Mouse (Mus musculus): Measurements from ENCODE around the gene Invs. TPM values are rescaled to one million over a fixed set of nuclear protein-coding genes. Genes with fewer than 3 reads are reported as not detected.

Invs gene
- polyA plus RNA-seq, 1 experiment from 2014 or later, result 7.7 TPM

- H3K9ac ChIP-seq (replicated peaks), result no peak overlapping the region
- no peak for ATAC-seq
- H3K36me3 ChIP-seq, result no peaks in the 10 kb centered on the region
- 0 out of 2 replicates have a peak, but pooled peaks cover 4% of the 10 kb centered on the region for H3K4me1 ChIP-seq (replicated peaks)
- no peak overlapping the region for H3K4me2 ChIP-seq (replicated peaks)
- no peaks in the 10 kb centered on the region for H3K27me3 ChIP-seq
- no peak overlapping the region for H3K27ac ChIP-seq
- no peaks in the 10 kb centered on the region for H3K9me3 ChIP-seq
- 90% methylated on average over 8 of the region's 8 CpGs for WGBS
- no peak overlapping the region for H3K4me3 ChIP-seq (replicated peaks)
Measured at GRCm38 (mm10) chr4:48413473-48413872, 133.9 kb downstream of the Invs start.

- H3K9ac ChIP-seq (replicated peaks), result no peak overlapping the region
- no peak overlapping the region for H3K4me3 ChIP-seq (replicated peaks)
- no peaks in the 10 kb centered on the region for H3K27me3 ChIP-seq
- H3K36me3 ChIP-seq, result peaks cover 5% of the 10 kb centered on the region; the same call in 1 of the 2 replicates
- no peak overlapping the region for H3K27ac ChIP-seq
- H3K4me1 ChIP-seq (replicated peaks), result 0 out of 2 replicates have a peak, but pooled peaks cover 4% of the 10 kb centered on the region
- H3K9me3 ChIP-seq, result no peaks in the 10 kb centered on the region
- no peak overlapping the region for H3K4me2 ChIP-seq (replicated peaks)
- 85% methylated on average over 10 of the region's 10 CpGs for WGBS
- no peak for ATAC-seq
Measured at GRCm38 (mm10) chr4:48415838-48416335, 136.3 kb downstream of the Invs start.

- no peak overlapping the region for H3K9ac ChIP-seq (replicated peaks)
- H3K4me2 ChIP-seq (replicated peaks), result no peak overlapping the region
- H3K9me3 ChIP-seq, result no peaks in the 10 kb centered on the region
- peaks cover 21% of the 10 kb centered on the region for H3K36me3 ChIP-seq
- H3K4me3 ChIP-seq (replicated peaks), result no peak overlapping the region
- no peak overlapping the region for H3K27ac ChIP-seq
- H3K27me3 ChIP-seq, result no peaks in the 10 kb centered on the region
- H3K4me1 ChIP-seq (replicated peaks), result 0 out of 2 replicates have a peak, but pooled peaks cover 4% of the 10 kb centered on the region
- 92% methylated on average over 8 of the region's 8 CpGs for WGBS
- ATAC-seq, result no peak
Measured at GRCm38 (mm10) chr4:48418831-48419468, 139.4 kb downstream of the Invs start.

- ATAC-seq, result no peak
- Histone ChIP-seq H3K36me3 (peaks cover 21% of the 10 kb centered on the region), H3K27ac (no peak overlapping the region), H3K9me3 (no peaks in the 10 kb centered on the region), H3K4me2 (replicated peaks) (no peak overlapping the region), H3K4me1 (replicated peaks) (no peaks in the 10 kb centered on the region), H3K4me3 (replicated peaks) (no peak overlapping the region), H3K27me3 (no peaks in the 10 kb centered on the region), H3K9ac (replicated peaks) (no peak overlapping the region)
- 95% methylated on average over 1 of the region's 1 CpGs for WGBS
Measured at GRCm38 (mm10) chr4:48422633-48423032, 143.1 kb downstream of the Invs start.

- Histone ChIP-seq H3K27ac (no peak overlapping the region), H3K9me3 (no peaks in the 10 kb centered on the region), H3K9ac (replicated peaks) (no peak overlapping the region), H3K4me1 (replicated peaks) (peaks cover 4% of the 10 kb centered on the region; the same call in 1 of the 2 replicates), H3K4me3 (replicated peaks) (no peak overlapping the region), H3K27me3 (no peaks in the 10 kb centered on the region), H3K36me3 (peaks cover 26% of the 10 kb centered on the region), H3K4me2 (replicated peaks) (no peak overlapping the region)
- 57% methylated on average over 2 of the region's 2 CpGs for WGBS
- ATAC-seq, result no peak
Measured at GRCm38 (mm10) chr4:48423738-48424137, 144.2 kb downstream of the Invs start.

- H3K4me2 ChIP-seq (replicated peaks), result no peak overlapping the region
- H3K27me3 ChIP-seq, result no peaks in the 10 kb centered on the region
- no peaks in the 10 kb centered on the region for H3K9me3 ChIP-seq
- H3K4me3 ChIP-seq (replicated peaks), result no peak overlapping the region
- H3K27ac ChIP-seq, result no peak overlapping the region
- no peak for ATAC-seq
- no peak overlapping the region for H3K9ac ChIP-seq (replicated peaks)
- WGBS, result 71% methylated on average over 3 of the region's 3 CpGs
- peaks cover 4% of the 10 kb centered on the region; the same call in 1 of the 2 replicates for H3K4me1 ChIP-seq (replicated peaks)
- H3K36me3 ChIP-seq, result peaks cover 46% of the 10 kb centered on the region
Measured at GRCm38 (mm10) chr4:48427413-48427812, 147.9 kb downstream of the Invs start.

GRCm38 (mm10) chr4:48428054-48428453 is 148.5 kb downstream of the Invs start:
- Histone ChIP-seq H3K27me3 (no peaks in the 10 kb centered on the region), H3K9ac (replicated peaks) (no peak overlapping the region), H3K4me1 (replicated peaks) (peaks cover 4% of the 10 kb centered on the region; the same call in 1 of the 2 replicates), H3K4me3 (replicated peaks) (no peak overlapping the region), H3K36me3 (peaks cover 50% of the 10 kb centered on the region), H3K27ac (no peak overlapping the region), H3K4me2 (replicated peaks) (no peak overlapping the region), H3K9me3 (no peaks in the 10 kb centered on the region)
- ATAC-seq, result no peak
- 94% methylated on average over 2 of the region's 2 CpGs for WGBS

GRCm38 (mm10) chr4:48454106-48454773 is 174.7 kb downstream of the Invs start:
- H3K9me3 ChIP-seq, result no peaks in the 10 kb centered on the region
- WGBS, result 98% methylated on average over 2 of the region's 2 CpGs
- no peak overlapping the region for H3K4me2 ChIP-seq (replicated peaks)
- H3K4me3 ChIP-seq (replicated peaks), result no peak overlapping the region
- no peaks in the 10 kb centered on the region for H3K27me3 ChIP-seq
- ATAC-seq, result no peak
- no peaks in the 10 kb centered on the region for H3K4me1 ChIP-seq (replicated peaks)
- H3K36me3 ChIP-seq, result peaks cover 53% of the 10 kb centered on the region
- H3K9ac ChIP-seq (replicated peaks), result no peak overlapping the region
- no peak overlapping the region for H3K27ac ChIP-seq

GRCm38 (mm10) chr4:48458436-48458835 is 178.9 kb downstream of the Invs start:
- H3K4me1 ChIP-seq (replicated peaks), result no peaks in the 10 kb centered on the region
- peaks cover 47% of the 10 kb centered on the region for H3K36me3 ChIP-seq
- H3K27me3 ChIP-seq, result no peaks in the 10 kb centered on the region
- no peaks in the 10 kb centered on the region for H3K9me3 ChIP-seq
- no peak overlapping the region for H3K4me2 ChIP-seq (replicated peaks)
- H3K27ac ChIP-seq, result no peak overlapping the region
- H3K4me3 ChIP-seq (replicated peaks), result no peak overlapping the region
- no peak overlapping the region for H3K9ac ChIP-seq (replicated peaks)
- no peak for ATAC-seq
- WGBS, result 96% methylated on average over 6 of the region's 6 CpGs

GRCm38 (mm10) chr4:48461060-48461459 is 181.5 kb downstream of the Invs start:
- Histone ChIP-seq H3K9ac (replicated peaks) (no peak overlapping the region), H3K27ac (no peak overlapping the region), H3K4me3 (replicated peaks) (no peak overlapping the region), H3K4me1 (replicated peaks) (no peaks in the 10 kb centered on the region), H3K4me2 (replicated peaks) (no peak overlapping the region), H3K9me3 (no peaks in the 10 kb centered on the region), H3K27me3 (no peaks in the 10 kb centered on the region), H3K36me3 (peaks cover 45% of the 10 kb centered on the region)
- ATAC-seq, result no peak
- 91% methylated on average over 1 of the region's 1 CpGs for WGBS

GRCm38 (mm10) chr4:48470977-48471376 is 191.4 kb downstream of the Invs start:
- no peak for ATAC-seq
- H3K27ac ChIP-seq, result no peak overlapping the region
- no peaks in the 10 kb centered on the region for H3K9me3 ChIP-seq
- no peaks in the 10 kb centered on the region for H3K27me3 ChIP-seq
- no peak overlapping the region for H3K4me3 ChIP-seq (replicated peaks)
- H3K9ac ChIP-seq (replicated peaks), result peak overlapping the region; percentile 52; the same call in 1 of the 2 replicates
- H3K4me2 ChIP-seq (replicated peaks), result peak overlapping the region; percentile 25; the same call in 1 of the 2 replicates
- 47% methylated on average over 1 of the region's 1 CpGs for WGBS
- H3K36me3 ChIP-seq, result peaks cover 16% of the 10 kb centered on the region
- peaks cover 21% of the 10 kb centered on the region for H3K4me1 ChIP-seq (replicated peaks)

GRCm38 (mm10) chr4:48472052-48472791 is 192.7 kb downstream of the Invs start:
- WGBS, result 17% methylated on average over 12 of the region's 12 CpGs
- peak overlapping the region; percentile 95 for H3K9ac ChIP-seq (replicated peaks)
- peaks cover 21% of the 10 kb centered on the region for H3K4me1 ChIP-seq (replicated peaks)
- H3K27ac ChIP-seq, result no peak overlapping the region
- peaks cover 10% of the 10 kb centered on the region for H3K36me3 ChIP-seq
- peak overlapping the region; percentile 94 for H3K4me2 ChIP-seq (replicated peaks)
- H3K4me3 ChIP-seq (replicated peaks), result peak overlapping the region; percentile 97
- no peak for ATAC-seq
- no peaks in the 10 kb centered on the region for H3K9me3 ChIP-seq
- no peaks in the 10 kb centered on the region for H3K27me3 ChIP-seq

Data from midbrain, embryonic 13.5 days (tissue).